Mouse (Mus musculus) G1E (cell line): ENCODE results near the gene Pcbp2.

Experiments used
- CTCF ChIP-seq: IDR thresholded peaks from 2 replicates; pipeline ENCODE4 v1.5.1; 2012; ENCODE audit warnings: low read depth, low read length, inconsistent platforms, mixed read lengths
- GATA1 ChIP-seq: IDR thresholded peaks from 2 replicates; pipeline ENCODE4 v1.6.1; 2012; ENCODE audit warnings: borderline replicate concordance, low read length, inconsistent platforms, mixed read lengths
- GATA2 ChIP-seq: IDR thresholded peaks from 2 replicates; pipeline ENCODE4 v1.6.1; 2012; ENCODE audit warnings: low read depth, low read length, inconsistent platforms, borderline replicate concordance
- POLR2AphosphoS5 ChIP-seq: IDR thresholded peaks from 2 replicates; pipeline ENCODE4 v1.6.1; 2012; ENCODE audit warnings: low read depth, low read length, inconsistent platforms; ENCODE audit not compliant: insufficient replicate concordance
- TAL1 ChIP-seq: conservative IDR thresholded peaks from 2 replicates; pipeline ENCODE4 v1.6.1; 2012; ENCODE audit warnings: low read depth, low read length, inconsistent platforms, mixed read lengths

DNA sequence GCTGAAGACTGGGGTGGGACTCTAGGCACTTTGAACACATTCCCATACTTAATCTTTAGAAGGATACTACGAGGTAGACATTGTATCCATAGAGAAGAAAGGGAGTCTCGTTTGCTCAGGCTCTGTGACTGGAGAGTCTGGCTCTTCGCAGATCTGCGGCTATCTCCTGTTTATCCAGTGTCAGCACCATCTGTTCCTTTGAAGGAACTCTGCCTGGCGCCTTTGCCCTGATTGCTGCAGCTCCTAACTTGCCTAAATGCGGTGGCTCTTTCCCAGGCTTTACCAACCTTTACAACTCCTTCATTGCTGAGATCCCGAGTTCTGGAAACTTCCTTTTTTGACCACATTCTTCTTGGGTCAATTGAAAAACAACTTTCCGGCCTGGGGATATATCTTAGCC is 21.0 kb upstream of the Pcbp2 start:
- TF ChIP-seq CTCF (no peak), GATA1 (no peak), TAL1 (no peak), POLR2AphosphoS5 (no peak), GATA2 (no peak)
